ENCODE assay signal across 24 mouse cellular contexts in the genomic region with DNA sequence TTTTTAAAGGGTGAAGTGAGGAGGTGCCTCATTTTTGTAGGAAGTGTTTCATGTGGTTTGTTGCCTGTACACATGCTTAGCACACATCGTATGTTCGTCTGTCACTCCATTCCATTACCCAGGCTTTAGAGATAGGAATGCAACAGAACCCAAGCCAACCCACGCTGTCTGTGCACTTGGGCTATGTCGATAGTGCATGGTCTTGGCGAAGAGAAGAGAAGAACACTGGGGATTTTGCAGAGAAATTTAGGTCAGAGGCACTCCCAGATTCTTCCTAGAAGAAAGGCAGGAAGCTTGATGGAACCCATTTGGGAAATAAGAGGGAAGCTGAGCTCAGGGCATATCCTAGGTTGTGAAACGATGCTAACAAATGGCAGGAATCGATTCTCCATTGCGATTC.
DNase-seq lines count a peak whose midpoint lies in the region; ATAC-seq lines count a peak whose summit lies in the region.
"Had no signal": no experiment of that assay in that cellular context is flagged by ENCODE, and none has a peak within 500 bp of the region (broad histone marks: within the 10 kb centered on the region; RNA-seq: fewer than 3 reads in every experiment).

No protein-coding gene starts in this region.

- no peak overlapping the region for H3K4me2 ChIP-seq in heart, embryonic 12.5 days
- H3K4me2 ChIP-seq: forebrain, embryonic 13.5 days; heart, embryonic 13.5 days; hindbrain, embryonic 13.5 days; intestine, embryonic 15.5 days had no signal

- H3K4me1 ChIP-seq in heart, embryonic 12.5 days (replicated peaks) = peaks cover 11% of the 10 kb centered on the region
- H3K4me1 ChIP-seq: forebrain, embryonic 10.5 days; forebrain, embryonic 13.5 days; hindbrain, embryonic 10.5 days; hindbrain, embryonic 13.5 days had no signal

- H3K9me3 ChIP-seq in heart, embryonic 12.5 days (replicated peaks) = no peaks in the 10 kb centered on the region
- H3K9me3 ChIP-seq: forebrain, embryonic 10.5 days; forebrain, embryonic 13.5 days; heart, embryonic 13.5 days; hindbrain, embryonic 10.5 days; hindbrain, embryonic 13.5 days; intestine, embryonic 15.5 days had no signal

- 85% methylated on average over 8 of the region's 8 CpGs for WGBS in heart, embryonic 12.5 days

- no peak overlapping the region for H3K4me3 ChIP-seq in heart, embryonic 12.5 days
- H3K4me3 ChIP-seq: forebrain, embryonic 10.5 days; forebrain, embryonic 13.5 days; heart, embryonic 13.5 days; hindbrain, embryonic 10.5 days; hindbrain, embryonic 13.5 days; intestine, embryonic 15.5 days had no signal

- peak; percentile 17 for DNase-seq in gastrocnemius, adult 18-20 months (ENCODE audit: low spot score)
- DNase-seq in gastrocnemius, adult 8-10 months (ENCODE audit: low spot score in 2 of 2) = no peak
- peak; percentile 44 to 68 for DNase-seq in heart, adult 18-20 months
- DNase-seq in heart, adult 9 months (ENCODE audit: low spot score in 2 of 2) = peak; percentile 43 to 46
- no peak for DNase-seq in heart, postnatal 14 days
- DNase-seq in ovary, adult 18-20 months (ENCODE audit: low spot score) = no peak
- DNase-seq: adrenal gland, adult 8-10 months; adrenal gland, postnatal 36 days; cerebellum, adult 18-20 months; cerebellum, adult 9-10 months; cerebellum, postnatal 14 days; gastrocnemius, postnatal 10 days; kidney, adult 11 months; kidney, adult 8-10 months had no signal

- intact Hi-C loops in heart, postnatal 14 days (cut with DNase I) = no loop called here

- H3K27ac ChIP-seq in heart, embryonic 12.5 days (ENCODE audit: poor library complexity, severe bottlenecking) = no peak overlapping the region
- H3K27ac ChIP-seq: forebrain, embryonic 10.5 days; forebrain, embryonic 13.5 days; heart, embryonic 13.5 days; hindbrain, embryonic 10.5 days; hindbrain, embryonic 13.5 days; intestine, embryonic 15.5 days had no signal

- no peak overlapping the region for H3K9ac ChIP-seq in heart, embryonic 12.5 days
- H3K9ac ChIP-seq: forebrain, embryonic 13.5 days; heart, embryonic 13.5 days; hindbrain, embryonic 13.5 days; intestine, embryonic 15.5 days had no signal

- ATAC-seq in heart, embryonic 12.5 days (ENCODE audit: insufficient number of reproducible peaks, low FRiP score) = no peak
- ATAC-seq: CD4-positive, CD25-positive, alpha-beta regulatory T cell, adult 4 months; forebrain, embryonic 13.5 days; forebrain, embryonic 16.5 days; hindbrain, embryonic 16.5 days; intestine, embryonic 15.5 days had no signal

- H3K27me3 ChIP-seq in heart, embryonic 12.5 days (replicated peaks) = no peaks in the 10 kb centered on the region
- H3K27me3 ChIP-seq: forebrain, embryonic 13.5 days; heart, embryonic 13.5 days; hindbrain, embryonic 13.5 days; intestine, embryonic 15.5 days had no signal

- no peaks in the 10 kb centered on the region for H3K36me3 ChIP-seq in heart, embryonic 12.5 days
- H3K36me3 ChIP-seq: forebrain, embryonic 10.5 days; heart, embryonic 13.5 days; hindbrain, embryonic 10.5 days; hindbrain, embryonic 13.5 days; intestine, embryonic 15.5 days had no signal

Comparison
In these comparisons a context has a peak if more than half of its experiments do, and no peak if none do; other contexts are left out.
1. DNase-seq: peak in gastrocnemius, adult 18-20 months (single experiment), heart, adult 18-20 months (2 of 2) and heart, adult 9 months (2 of 2); none in gastrocnemius, adult 8-10 months (0 of 2), heart, postnatal 14 days (0 of 2) and ovary, adult 18-20 months (single experiment).